Mouse (Mus musculus) hindbrain, embryonic 12.5 days (tissue): Measurements from ENCODE around the gene Hibch. TPM values are rescaled to one million over a fixed set of nuclear protein-coding genes. Genes with fewer than 3 reads are reported as not detected.
"Not testable (repeated sequence)": the region's sequence is repeated elsewhere in the genome, so short reads cannot be mapped to it uniquely, and the experiment has no call there.

Experiments used
- ATAC-seq: fragments of 200-750 bp; cut with Nextera tagmentation; 2 replicates; pipeline ENCODE4 v1.8.0; 2017; ENCODE audit warnings: moderate TSS enrichment; ENCODE audit not compliant: low FRiP score
- H3K27ac ChIP-seq: fragments of 300-500 bp; sonication (generic); 2 replicates; pipeline ENCODE4 v1.5.1; 2016; ENCODE audit warnings: mild to moderate bottlenecking
- H3K27me3 ChIP-seq: fragments of 300-500 bp; sonication (generic); 2 replicates; pipeline ENCODE4 v1.6.1; 2016; ENCODE audit warnings: mild to moderate bottlenecking
- H3K36me3 ChIP-seq: fragments of 300-500 bp; sonication (generic); 2 replicates; pipeline ENCODE4 v1.6.1; 2016; ENCODE audit warnings: mild to moderate bottlenecking
- H3K4me1 ChIP-seq: fragments of 300-500 bp; sonication (generic); 2 replicates; pipeline ENCODE4 v1.6.1; 2016
- H3K4me2 ChIP-seq: fragments of 300-500 bp; sonication (generic); replicated peaks from 2 replicates; pipeline ENCODE4 v1.6.1; 2016; ENCODE audit warnings: mild to moderate bottlenecking
- H3K4me3 ChIP-seq: fragments of 300-500 bp; sonication (generic); 2 replicates; pipeline ENCODE4 v1.5.1; 2016; ENCODE audit warnings: mild to moderate bottlenecking
- H3K9ac ChIP-seq: fragments of 300-500 bp; sonication (generic); 2 replicates; pipeline ENCODE4 v1.6.1; 2016; ENCODE audit warnings: mild to moderate bottlenecking, moderate library complexity
- H3K9me3 ChIP-seq: fragments of 300-500 bp; sonication (generic); replicated peaks from 2 replicates; pipeline ENCODE4 v1.6.1; 2016; ENCODE audit warnings: mild to moderate bottlenecking
- WGBS: fragments of 180-500 bp; shearing (Covaris S2); methylation state at CpG from one replicate; pipeline ENCODE4 v1.1.7; 2016; 5-methylcytosine and 5-hydroxymethylcytosine counted together
- polyA plus RNA-seq: library from polyadenylated mRNA; unstranded; fragments of >200 nt; fragmentation: Nextera tagmentation; extraction: Ambion mirVana; gene quantifications from 2 replicates; pipeline ENCODE4 v1.2.1, GENCODE M21; 2016

Gene Hibch
- polyA plus RNA-seq, 1 experiment from 2014 or later, result 32.0 TPM

GRCm38 (mm10) chr1:52918897-52919296, 74.2 kb downstream of the Hibch start:
- H3K36me3 ChIP-seq, H3K9ac ChIP-seq, ATAC-seq, H3K27ac ChIP-seq, H3K9me3 ChIP-seq, H3K27me3 ChIP-seq, H3K4me1 ChIP-seq, H3K4me3 ChIP-seq, H3K4me2 ChIP-seq: not testable (repeated sequence)

GRCm38 (mm10) chr1:52924482-52924881, 79.8 kb downstream of the Hibch start:
- not testable (repeated sequence) for H3K4me1 ChIP-seq, H3K4me3 ChIP-seq, H3K9me3 ChIP-seq, H3K9ac ChIP-seq, H3K36me3 ChIP-seq, H3K4me2 ChIP-seq, ATAC-seq, H3K27me3 ChIP-seq, H3K27ac ChIP-seq
- WGBS, result 89% methylated on average over 1 of the region's 1 CpGs

GRCm38 (mm10) chr1:52934494-52934893, 89.8 kb downstream of the Hibch start:
- no peak overlapping the region for H3K27ac ChIP-seq
- H3K9me3 ChIP-seq, result peaks cover 7% of the 10 kb centered on the region; the same call in 1 of the 2 replicates
- no peak for ATAC-seq
- no peak overlapping the region for H3K4me2 ChIP-seq
- H3K36me3 ChIP-seq, result no peaks in the 10 kb centered on the region
- H3K27me3 ChIP-seq, result no peaks in the 10 kb centered on the region
- no peak overlapping the region for H3K9ac ChIP-seq
- no peaks in the 10 kb centered on the region for H3K4me1 ChIP-seq
- H3K4me3 ChIP-seq, result no peak overlapping the region
- 90% methylated on average over 5 of the region's 5 CpGs for WGBS

GRCm38 (mm10) chr1:52939021-52939420, 94.3 kb downstream of the Hibch start:
- no peak overlapping the region for H3K4me3 ChIP-seq
- no peak for ATAC-seq
- H3K9ac ChIP-seq, result no peak overlapping the region
- H3K4me2 ChIP-seq, result no peak overlapping the region
- H3K27ac ChIP-seq, result no peak overlapping the region
- WGBS, result 97% methylated on average over 1 of the region's 1 CpGs
- peaks cover 7% of the 10 kb centered on the region; the same call in 1 of the 2 replicates for H3K9me3 ChIP-seq
- H3K27me3 ChIP-seq, result no peaks in the 10 kb centered on the region
- H3K4me1 ChIP-seq, result no peaks in the 10 kb centered on the region
- H3K36me3 ChIP-seq, result no peaks in the 10 kb centered on the region

GRCm38 (mm10) chr1:52947895-52948294, 103.2 kb downstream of the Hibch start:
- H3K4me1 ChIP-seq, result peaks cover 13% of the 10 kb centered on the region
- ATAC-seq, result no peak
- 92% methylated on average over 5 of the region's 5 CpGs for WGBS
- H3K9ac ChIP-seq, result no peak overlapping the region
- H3K27ac ChIP-seq, result no peak overlapping the region
- no peaks in the 10 kb centered on the region for H3K9me3 ChIP-seq
- H3K27me3 ChIP-seq, result no peaks in the 10 kb centered on the region
- H3K4me2 ChIP-seq, result no peak overlapping the region
- no peaks in the 10 kb centered on the region for H3K36me3 ChIP-seq
- no peak overlapping the region for H3K4me3 ChIP-seq

- Histone ChIP-seq H3K9me3 (no peaks in the 10 kb centered on the region), H3K4me3 (no peak overlapping the region), H3K27me3 (no peaks in the 10 kb centered on the region; the same call in 1 of the 2 replicates), H3K4me2 (no peak overlapping the region), H3K4me1 (peaks cover 22% of the 10 kb centered on the region), H3K27ac (no peak overlapping the region), H3K36me3 (no peaks in the 10 kb centered on the region), H3K9ac (no peak overlapping the region)
- ATAC-seq, result no peak
- WGBS, result 55% methylated on average over 5 of the region's 5 CpGs
Measured at GRCm38 (mm10) chr1:52951146-52951868, 106.6 kb downstream of the Hibch start.

- ATAC-seq, result peak; percentile 19; the same call in 1 of the 2 replicates
- H3K9me3 ChIP-seq, result no peaks in the 10 kb centered on the region
- 3% methylated on average over 5 of the region's 5 CpGs for WGBS
- peaks cover 22% of the 10 kb centered on the region for H3K4me1 ChIP-seq
- H3K27ac ChIP-seq, result no peak overlapping the region
- peak overlapping the region; percentile 98 for H3K4me2 ChIP-seq
- H3K36me3 ChIP-seq, result no peaks in the 10 kb centered on the region
- H3K9ac ChIP-seq, result peak overlapping the region; percentile 70
- no peaks in the 10 kb centered on the region; the same call in 1 of the 2 replicates for H3K27me3 ChIP-seq
- peak overlapping the region; percentile 57 for H3K4me3 ChIP-seq
Measured at GRCm38 (mm10) chr1:52952143-52952542, 107.4 kb downstream of the Hibch start.

- peak; percentile 81 for ATAC-seq
- H3K4me2 ChIP-seq, result peak overlapping the region; percentile 98
- H3K4me1 ChIP-seq, result peaks cover 22% of the 10 kb centered on the region
- no peaks in the 10 kb centered on the region; the same call in 1 of the 2 replicates for H3K27me3 ChIP-seq
- 1% methylated on average over 47 of the region's 47 CpGs for WGBS
- H3K27ac ChIP-seq, result no peak overlapping the region
- peak overlapping the region; percentile 57 for H3K4me3 ChIP-seq
- H3K36me3 ChIP-seq, result no peaks in the 10 kb centered on the region
- peak overlapping the region; percentile 70 for H3K9ac ChIP-seq
- no peaks in the 10 kb centered on the region for H3K9me3 ChIP-seq
Measured at GRCm38 (mm10) chr1:52952551-52953397, 108.0 kb downstream of the Hibch start.

GRCm38 (mm10) chr1:52953548-52953947, 108.8 kb downstream of the Hibch start:
- 8% methylated on average over 4 of the region's 4 CpGs for WGBS
- Histone ChIP-seq H3K4me3 (peak overlapping the region; percentile 57), H3K27me3 (no peaks in the 10 kb centered on the region; the same call in 1 of the 2 replicates), H3K9me3 (no peaks in the 10 kb centered on the region), H3K36me3 (no peaks in the 10 kb centered on the region), H3K4me2 (peak overlapping the region; percentile 98), H3K4me1 (peaks cover 22% of the 10 kb centered on the region), H3K27ac (no peak overlapping the region), H3K9ac (no peak overlapping the region)
- ATAC-seq, result peak; percentile 51

GRCm38 (mm10) chr1:52954456-52954855, 109.7 kb downstream of the Hibch start:
- Histone ChIP-seq H3K27me3 (no peaks in the 10 kb centered on the region; the same call in 1 of the 2 replicates), H3K9ac (no peak overlapping the region), H3K4me3 (no peak overlapping the region), H3K9me3 (no peaks in the 10 kb centered on the region), H3K4me1 (peaks cover 22% of the 10 kb centered on the region), H3K4me2 (no peak overlapping the region), H3K36me3 (no peaks in the 10 kb centered on the region), H3K27ac (no peak overlapping the region)
- no peak for ATAC-seq
- 71% methylated on average over 2 of the region's 2 CpGs for WGBS

GRCm38 (mm10) chr1:52955102-52955501, 110.4 kb downstream of the Hibch start:
- no peak for ATAC-seq
- Histone ChIP-seq H3K9me3 (no peaks in the 10 kb centered on the region), H3K36me3 (no peaks in the 10 kb centered on the region), H3K4me1 (peaks cover 22% of the 10 kb centered on the region), H3K4me3 (no peak overlapping the region), H3K27ac (no peak overlapping the region), H3K27me3 (no peaks in the 10 kb centered on the region; the same call in 1 of the 2 replicates), H3K9ac (no peak overlapping the region), H3K4me2 (no peak overlapping the region)
- WGBS, result 34% methylated on average over 6 of the region's 6 CpGs

- no peak for ATAC-seq
- Histone ChIP-seq H3K27ac (no peak overlapping the region), H3K36me3 (no peaks in the 10 kb centered on the region), H3K9ac (no peak overlapping the region), H3K9me3 (no peaks in the 10 kb centered on the region), H3K4me2 (no peak overlapping the region), H3K27me3 (no peaks in the 10 kb centered on the region; the same call in 1 of the 2 replicates), H3K4me3 (no peak overlapping the region), H3K4me1 (peaks cover 20% of the 10 kb centered on the region)
- 74% methylated on average over 4 of the region's 4 CpGs for WGBS
Measured at GRCm38 (mm10) chr1:52956746-52957145, 112.0 kb downstream of the Hibch start.
